Mouse (Mus musculus) liver, embryonic 14.5 days (tissue): ENCODE measurements around the gene Inhbe.

Experiments
- CTCF ChIP-seq: IDR thresholded peaks from 2 replicates; pipeline ENCODE4 v1.5.1; 2016; ENCODE audit warnings: antibody characterized with exemption, low read depth, control low read depth
- EP300 ChIP-seq: IDR thresholded peaks from 2 replicates; pipeline ENCODE4 v1.6.1; 2016; ENCODE audit warnings: antibody characterized with exemption, low read depth

- TF ChIP-seq CTCF = no peak
- no peak for TF ChIP-seq EP300
Measured at GRCm38 (mm10) chr10:127312858-127313257, 41.4 kb downstream of the Inhbe start.
